Mouse (Mus musculus): ENCODE measurements around the gene Sftpa1. TPM values are rescaled to one million over a fixed set of nuclear protein-coding genes. Genes with fewer than 3 reads are reported as not detected.

Sftpa1 gene
- polyA plus RNA-seq, 1 experiment from 2014 or later: 0.13 TPM

DNA sequence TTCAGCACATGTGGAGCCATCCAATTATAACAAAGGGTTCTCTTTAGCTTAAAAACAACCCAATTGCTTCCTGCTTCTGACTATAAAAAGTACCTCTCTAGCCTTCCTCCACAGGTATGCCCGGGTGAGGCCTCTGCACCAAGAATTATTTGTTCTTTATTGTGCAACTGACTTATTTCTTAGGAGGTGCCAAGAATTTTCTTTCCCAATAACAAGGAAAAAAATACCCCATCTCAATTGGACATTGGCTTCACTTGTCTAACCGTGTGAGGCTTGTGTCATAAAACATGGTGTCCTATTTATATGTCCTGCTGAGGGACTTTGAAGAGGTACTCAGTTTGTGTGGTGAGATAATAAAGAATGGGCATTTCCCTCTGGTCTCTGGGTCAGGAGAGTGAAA lies 38.9 kb downstream of the Sftpa1 start:
- TF ChIP-seq CTCF (IDR thresholded peaks at IDR 0.05; ENCODE audit: low read depth): no peak
- Histone ChIP-seq H3K27me3 (ENCODE audit: insufficient read depth, low read length) (no peaks in the 10 kb centered on the region), H3K4me2 (ENCODE audit: low read length) (no peak overlapping the region), H3K36me3 (ENCODE audit: insufficient read depth, low read length) (no peaks in the 10 kb centered on the region), H3K9ac (ENCODE audit: low read depth, low read length) (no peak overlapping the region), H3K9me3 (replicated peaks; ENCODE audit: low read length) (no peaks in the 10 kb centered on the region), H3K27ac (no peak overlapping the region), H3K4me1 (replicated peaks; ENCODE audit: insufficient read depth, low read length) (no peaks in the 10 kb centered on the region), H3K4me3 (replicated peaks; ENCODE audit: low read depth, low read length) (no peak overlapping the region)
- DNase-seq (ENCODE audit: low spot score) (no peak), ATAC-seq (replicated peaks; ENCODE audit: low FRiP score, low read depth) (no peak)
- WGBS: 83% methylated on average over 2 of the region's 2 CpGs

- Histone ChIP-seq H3K9ac (ENCODE audit: low read depth, low read length) (no peak overlapping the region), H3K4me3 (replicated peaks; ENCODE audit: low read depth, low read length) (no peak overlapping the region), H3K9me3 (replicated peaks; ENCODE audit: low read length) (no peaks in the 10 kb centered on the region), H3K4me1 (replicated peaks; ENCODE audit: insufficient read depth, low read length) (no peaks in the 10 kb centered on the region), H3K4me2 (ENCODE audit: low read length) (no peak overlapping the region), H3K27ac (no peak overlapping the region), H3K27me3 (ENCODE audit: insufficient read depth, low read length) (no peaks in the 10 kb centered on the region), H3K36me3 (ENCODE audit: insufficient read depth, low read length) (no peaks in the 10 kb centered on the region)
- DNase-seq (ENCODE audit: low spot score) (no peak), ATAC-seq (replicated peaks; ENCODE audit: low FRiP score, low read depth) (no peak)
- WGBS: 82% methylated on average over 1 of the region's 1 CpGs
- no peak for TF ChIP-seq CTCF (IDR thresholded peaks at IDR 0.05; ENCODE audit: low read depth)
These were observed 43.2 kb downstream of the Sftpa1 start for GRCm38 (mm10) chr14:41174802-41175201.

DNA sequence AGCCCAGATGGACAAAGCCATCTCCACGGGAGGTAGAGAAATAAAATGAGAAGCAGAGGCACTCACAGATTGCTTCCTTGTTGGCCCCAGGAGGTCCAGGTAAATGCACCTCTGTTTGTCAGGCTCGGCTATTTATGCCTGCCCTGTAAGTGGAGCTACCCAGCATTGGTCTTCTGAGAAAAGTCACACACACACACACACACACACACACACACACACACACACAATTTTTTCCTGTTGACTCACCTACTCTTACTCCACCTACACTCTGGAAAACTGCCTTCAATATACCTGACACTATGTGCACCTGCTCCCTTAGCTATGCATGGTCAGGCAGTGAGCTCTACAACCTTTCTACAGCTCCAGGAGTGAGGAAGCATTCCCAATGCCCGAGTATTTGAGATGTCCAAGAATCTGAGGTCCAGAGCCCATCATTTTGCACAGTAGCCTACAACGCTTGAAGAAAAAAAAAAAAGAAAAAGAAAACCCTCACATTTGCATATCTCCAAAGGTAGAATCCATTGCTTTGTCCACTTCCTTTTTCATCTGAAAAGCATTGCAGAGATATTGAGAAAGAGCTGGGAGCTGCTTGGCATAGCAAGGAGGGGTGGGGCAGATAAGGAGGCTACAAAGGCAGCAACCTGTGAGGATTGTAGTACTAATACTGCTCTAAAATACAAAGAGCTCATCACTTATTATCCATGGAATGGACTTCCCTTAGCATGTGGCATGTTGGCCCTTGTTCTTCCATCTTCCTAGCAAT lies 53.7 kb downstream of the Sftpa1 start, which contains the start of gene Sftpd:
Gene Sftpd (minus strand): TSS at position 91 of the 763 bp plus-strand sequence.
- H3K9me3 ChIP-seq (replicated peaks; ENCODE audit: low read length): no peaks in the 10 kb centered on the region
- H3K4me3 ChIP-seq (replicated peaks; ENCODE audit: low read depth, low read length): no peak within 1 kb of the TSS
- ATAC-seq (replicated peaks; ENCODE audit: low FRiP score, low read depth): no peak
- H3K27me3 ChIP-seq (ENCODE audit: insufficient read depth, low read length): no peaks in the 10 kb centered on the region
- H3K4me1 ChIP-seq (replicated peaks; ENCODE audit: insufficient read depth, low read length): no peaks in the 10 kb centered on the region
- no peak for TF ChIP-seq CTCF (IDR thresholded peaks at IDR 0.05; ENCODE audit: low read depth)
- WGBS: 71% methylated on average over 4 of the region's 4 CpGs
- H3K27ac ChIP-seq: no peak within 1 kb of the TSS
- DNase-seq (ENCODE audit: low spot score): no peak
- no peak within 1 kb of the TSS for H3K9ac ChIP-seq (ENCODE audit: low read depth, low read length)
- no peaks in the 10 kb centered on the region for H3K36me3 ChIP-seq (ENCODE audit: insufficient read depth, low read length)
- H3K4me2 ChIP-seq (ENCODE audit: low read length): no peak within 1 kb of the TSS

Other genes with a start within 250 kb of the Sftpa1 start
- gene Sh2d4b, start 238.5 kb upstream of the Sftpa1 start, polyA plus RNA-seq (2015; fragmentation: Nextera tagmentation; extraction: Ambion mirVana): 0.72 and 1.0 TPM in 2 replicates
- gene Tspan14, start 165.0 kb upstream of the Sftpa1 start, polyA plus RNA-seq (2015; fragmentation: Nextera tagmentation; extraction: Ambion mirVana): 93.4 and 102 TPM in 2 replicates
- 80.5 and 94.7 TPM in 2 replicates for gene Fam213a, start 118.0 kb upstream of the Sftpa1 start, polyA plus RNA-seq (2015; fragmentation: Nextera tagmentation; extraction: Ambion mirVana)
- 0.23 TPM in 1 of 2 replicates, not detected in the other for gene Dydc2, start 62.6 kb upstream of the Sftpa1 start, polyA plus RNA-seq (2015; fragmentation: Nextera tagmentation; extraction: Ambion mirVana)
- gene Dydc1, start 58.9 kb upstream of the Sftpa1 start, polyA plus RNA-seq (2015; fragmentation: Nextera tagmentation; extraction: Ambion mirVana): not detected in 2 replicates
- 0.17 and 0.20 TPM in 2 replicates for gene Mat1a, start 26.7 kb upstream of the Sftpa1 start, polyA plus RNA-seq (2015; fragmentation: Nextera tagmentation; extraction: Ambion mirVana)
- not detected in 2 replicates for gene Mbl1, start 19.7 kb downstream of the Sftpa1 start, polyA plus RNA-seq (2015; fragmentation: Nextera tagmentation; extraction: Ambion mirVana)
- 1.4 and 1.6 TPM in 2 replicates for gene Sftpd, start 53.4 kb downstream of the Sftpa1 start, polyA plus RNA-seq (2015; fragmentation: Nextera tagmentation; extraction: Ambion mirVana)
- not detected in 2 replicates for gene Gm2832, start 147.0 kb downstream of the Sftpa1 start, polyA plus RNA-seq (2015; fragmentation: Nextera tagmentation; extraction: Ambion mirVana)
- gene Gm5798, start 216.8 kb downstream of the Sftpa1 start, polyA plus RNA-seq (2015; fragmentation: Nextera tagmentation; extraction: Ambion mirVana): not detected in 2 replicates